Mouse (Mus musculus) ES-E14 (cell line): ENCODE measurements at regions not wholly inside any gene's neighbourhood (a gene's known extent, or its start where the extent isn't known, plus 50 kb on each side); places are given as distances from the start of the nearest gene placed in this dataset.

Experiments
- CHD2 ChIP-seq: IDR thresholded peaks from 2 replicates; pipeline ENCODE4 v1.6.1; 2014; ENCODE audit warnings: mild to moderate bottlenecking, low read depth, low read length, inconsistent platforms
- MAFK ChIP-seq: IDR thresholded peaks from 2 replicates; pipeline ENCODE4 v1.6.1; 2014; ENCODE audit warnings: mild to moderate bottlenecking, low read depth, low read length, inconsistent platforms; ENCODE audit not compliant: insufficient read depth
- ZNF384 ChIP-seq: IDR thresholded peaks from 2 replicates; pipeline ENCODE4 v1.6.1; 2012; ENCODE audit warnings: low read depth, low read length, inconsistent platforms

DNA sequence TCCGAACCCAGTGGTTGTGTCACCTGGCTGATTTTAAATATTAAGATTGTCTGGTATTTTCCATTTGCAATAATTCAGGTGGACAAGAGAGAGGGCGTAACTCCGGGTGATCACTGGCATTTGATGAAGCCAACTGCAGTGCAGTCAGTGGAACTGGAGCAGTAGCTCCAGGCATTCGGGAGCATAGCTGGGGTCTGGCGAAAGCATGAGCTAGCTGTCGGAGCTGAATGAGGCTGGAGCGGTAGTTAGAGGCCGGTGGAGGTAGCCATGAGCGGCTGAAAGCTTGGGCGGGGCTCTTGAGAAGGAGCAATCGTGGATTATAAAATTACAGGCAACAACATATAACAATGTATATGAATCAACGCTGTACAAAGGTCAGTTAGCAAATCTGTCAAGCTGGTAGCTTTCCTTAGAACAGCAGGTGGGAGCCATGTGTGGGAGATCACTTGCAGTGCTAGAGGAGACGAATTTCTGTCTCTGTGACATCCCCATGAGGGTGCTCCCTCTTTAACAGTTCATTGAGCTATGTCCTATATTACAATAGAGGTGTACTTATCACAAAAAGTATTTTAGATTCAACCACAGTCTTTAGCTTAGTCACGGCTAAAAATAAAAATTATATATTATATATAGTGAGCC, 1415.0 kb upstream of the 1700008P02Rik start:
- TF ChIP-seq ZNF384 = no peak
- TF ChIP-seq CHD2 = no peak
- no peak for TF ChIP-seq MAFK
